Mouse (Mus musculus): ENCODE measurements at regions not wholly inside any gene's neighbourhood (a gene's known extent, or its start where the extent isn't known, plus 50 kb on each side); places are given as distances from the start of the nearest gene placed in this dataset.

DNA sequence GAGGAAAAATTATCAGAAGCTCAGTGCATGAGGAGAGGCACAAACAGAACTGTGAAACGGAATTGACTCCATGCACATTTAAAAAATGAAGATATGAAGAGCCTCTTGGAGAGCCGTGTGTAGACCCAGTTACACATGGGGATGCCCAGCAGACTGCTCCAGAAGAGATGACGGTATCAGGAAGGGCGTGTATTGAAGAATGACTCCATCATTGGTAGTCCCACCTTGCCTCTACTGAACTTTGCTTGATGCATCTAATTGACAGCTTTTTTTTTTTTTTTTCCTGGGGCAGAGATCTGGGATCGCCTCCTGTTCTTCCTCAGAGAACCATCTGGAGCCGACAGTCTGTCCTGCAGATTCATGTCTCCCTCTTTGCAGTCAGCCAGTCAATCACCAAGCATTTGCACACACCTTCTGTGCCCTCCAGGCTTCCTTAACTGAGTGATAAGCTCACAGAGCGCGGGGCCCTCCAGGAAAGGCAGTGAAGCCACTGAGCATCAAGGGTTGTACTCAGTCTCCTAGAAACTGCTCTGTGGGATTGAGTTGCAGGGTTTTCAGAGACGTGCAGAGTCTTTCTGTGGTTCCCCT, 57.6 kb upstream of the D1Pas1 start:
- in situ Hi-C loops (cut with MboI; ENCODE audit: low sequenced_read_pairs), result no loop called here

GRCm38 (mm10) chr1:186909073-186909472, 58.1 kb upstream of the D1Pas1 start:
- in situ Hi-C loops (cut with MboI; ENCODE audit: low sequenced_read_pairs), result no loop called here

GRCm38 (mm10) chr1:186907409-186908170, 59.6 kb upstream of the D1Pas1 start:
- in situ Hi-C loops (cut with MboI; ENCODE audit: low sequenced_read_pairs), result no loop called here

GRCm38 (mm10) chr1:186905942-186906341, 61.3 kb upstream of the D1Pas1 start:
- in situ Hi-C loops (cut with MboI; ENCODE audit: low sequenced_read_pairs), result no loop called here

- in situ Hi-C loops (cut with MboI; ENCODE audit: low sequenced_read_pairs), result no loop called here
These were observed 65.7 kb upstream of the D1Pas1 start for GRCm38 (mm10) chr1:186901548-186901947.

- in situ Hi-C loops (cut with MboI; ENCODE audit: low sequenced_read_pairs), result no loop called here
These were observed 69.0 kb upstream of the D1Pas1 start for GRCm38 (mm10) chr1:186898203-186898602.

DNA sequence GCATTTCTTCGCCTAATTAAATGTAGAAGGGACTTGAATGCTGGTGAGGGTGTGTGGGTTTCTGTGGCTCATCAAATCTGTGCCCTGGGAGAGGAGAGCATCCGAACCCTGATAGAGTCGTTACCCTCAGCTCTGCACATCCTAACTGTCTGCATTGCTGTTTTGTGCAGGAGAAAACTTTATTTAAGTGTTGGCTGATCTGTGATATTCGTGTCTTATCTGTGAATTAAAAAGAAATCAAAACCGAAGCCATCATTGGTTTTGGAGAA, 77.7 kb upstream of the D1Pas1 start:
- in situ Hi-C loops (cut with MboI; ENCODE audit: low sequenced_read_pairs), result no loop called here

DNA sequence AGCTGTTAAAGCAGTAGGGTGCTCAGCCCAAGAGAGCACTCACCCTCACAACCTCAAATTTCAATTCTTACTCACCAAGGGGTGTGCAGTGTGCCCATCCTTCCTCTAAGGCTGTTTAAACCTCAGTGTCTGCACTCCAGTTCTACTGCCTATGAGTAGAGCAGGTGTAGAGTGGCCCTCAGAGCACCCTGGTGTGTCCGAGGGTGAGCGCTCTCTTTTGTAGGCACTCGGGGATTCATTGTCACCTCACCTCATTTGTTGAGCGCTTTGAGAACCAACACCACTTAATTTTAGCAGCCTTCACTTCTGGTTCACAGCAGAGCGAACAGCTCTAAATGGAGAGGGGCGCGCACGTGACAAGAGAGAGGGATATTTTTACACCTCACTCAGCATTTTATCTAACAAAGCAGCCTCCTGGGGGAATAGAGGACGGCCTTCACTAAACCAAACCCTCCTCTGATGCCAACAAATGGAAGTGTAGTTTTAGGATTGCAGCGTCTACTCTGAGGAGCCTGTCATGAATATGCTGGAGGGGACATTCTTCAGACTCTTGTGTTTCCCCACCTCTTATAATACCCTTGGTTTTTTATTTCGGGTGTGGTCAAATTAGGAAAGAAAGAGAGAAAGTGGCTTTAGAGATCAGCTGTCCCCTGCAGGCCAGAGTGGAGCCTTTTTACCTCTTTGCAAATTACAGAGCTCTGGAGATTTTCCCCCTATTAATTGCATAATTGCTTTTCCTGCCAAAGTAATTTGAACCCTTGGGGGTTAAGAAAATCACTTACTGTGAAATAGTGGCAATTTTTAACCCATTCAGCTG, 78.2 kb upstream of the D1Pas1 start:
- in situ Hi-C loops (cut with MboI; ENCODE audit: low sequenced_read_pairs), result no loop called here

DNA sequence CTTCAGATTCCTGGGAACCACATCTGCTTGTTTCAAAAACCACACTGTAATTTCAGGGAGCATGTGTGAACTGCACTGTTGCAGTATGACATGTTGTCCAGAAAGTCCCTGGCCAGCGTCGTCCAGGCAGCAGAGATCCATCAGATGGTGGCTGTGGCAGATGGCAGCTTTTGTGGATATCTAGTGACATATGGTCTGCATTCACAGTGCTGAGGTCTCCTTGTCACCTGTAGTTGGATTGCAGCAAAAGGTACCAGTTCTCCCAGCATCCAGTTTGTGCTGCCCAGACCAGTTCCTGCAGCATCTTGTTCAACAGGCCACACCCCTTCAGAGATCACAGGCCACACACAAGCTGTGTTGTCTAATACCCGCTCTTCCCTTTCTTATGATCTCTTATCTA, 80.1 kb upstream of the D1Pas1 start:
- in situ Hi-C loops (cut with MboI; ENCODE audit: low sequenced_read_pairs), result no loop called here

DNA sequence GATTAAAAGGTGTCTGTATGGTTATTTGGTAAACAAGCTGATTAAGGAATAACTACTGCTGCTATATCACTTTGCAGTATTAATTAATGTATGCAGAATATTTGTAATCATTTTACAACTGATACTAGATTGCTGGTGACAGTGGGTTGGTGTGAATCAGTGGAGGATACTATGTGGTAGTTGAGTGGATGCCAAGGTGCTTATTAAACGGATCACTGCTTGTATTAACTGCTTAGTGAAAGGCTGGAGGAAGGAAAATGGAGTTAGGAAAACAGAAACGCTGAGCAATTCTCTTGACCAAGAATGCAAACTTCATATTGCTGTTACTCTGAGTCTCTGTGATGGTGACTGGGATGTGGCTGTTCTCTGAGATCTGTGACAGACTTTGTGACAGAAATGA, 86.8 kb upstream of the D1Pas1 start:
- in situ Hi-C loops (cut with MboI; ENCODE audit: low sequenced_read_pairs), result no loop called here

- in situ Hi-C loops (cut with MboI; ENCODE audit: low sequenced_read_pairs), result no loop called here
These were observed 106.4 kb upstream of the D1Pas1 start for GRCm38 (mm10) chr1:186860608-186861444.

- in situ Hi-C loops (cut with MboI; ENCODE audit: low sequenced_read_pairs), result no loop called here
These were observed 108.9 kb upstream of the D1Pas1 start for GRCm38 (mm10) chr1:186858285-186858684.

GRCm38 (mm10) chr1:186855474-186856036, 106.4 kb upstream of the Rrp15 start:
- in situ Hi-C loops (cut with MboI; ENCODE audit: low sequenced_read_pairs), result no loop called here

GRCm38 (mm10) chr1:186845256-186845655, 96.1 kb upstream of the Rrp15 start:
- in situ Hi-C loops (cut with MboI; ENCODE audit: low sequenced_read_pairs), result loop anchor here (25.0 kb wide), 1 partner anchor 292 kb away; no protein-coding TSS in a partner anchor

- in situ Hi-C loops (cut with MboI; ENCODE audit: low sequenced_read_pairs), result loop anchor here (25.0 kb wide), 1 partner anchor 303 kb away; no protein-coding TSS in a partner anchor
These were observed 85.0 kb upstream of the Rrp15 start for GRCm38 (mm10) chr1:186833896-186834800.

DNA sequence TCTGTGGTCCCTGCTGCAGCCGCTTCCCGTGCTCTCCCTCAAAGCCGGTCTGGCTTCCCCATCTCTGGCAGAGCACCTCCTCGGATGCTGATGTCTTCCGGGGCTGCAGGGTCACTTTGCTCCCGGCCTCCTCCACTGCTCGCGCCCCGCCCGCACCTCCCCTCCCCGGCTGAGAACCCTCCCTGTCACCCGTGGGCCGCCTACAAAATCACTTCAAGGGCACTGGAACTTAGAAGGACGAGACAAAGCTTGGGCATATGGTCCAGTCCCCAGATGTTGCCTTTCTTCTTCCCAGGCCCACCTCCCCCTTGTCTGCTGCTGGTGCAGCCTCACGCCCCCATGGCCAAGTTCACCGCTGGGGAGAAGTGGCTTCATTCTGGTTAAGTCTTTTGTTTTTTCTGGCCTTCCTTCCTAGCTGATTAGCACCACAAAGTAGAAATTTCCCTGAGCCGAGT, 84.3 kb upstream of the Rrp15 start:
- in situ Hi-C loops (cut with MboI; ENCODE audit: low sequenced_read_pairs), result loop anchor here (25.0 kb wide), 1 partner anchor 304 kb away; no protein-coding TSS in a partner anchor

GRCm38 (mm10) chr1:186827773-186828172, 78.6 kb upstream of the Rrp15 start:
- in situ Hi-C loops (cut with MboI; ENCODE audit: low sequenced_read_pairs), result loop anchor here (25.0 kb wide), 1 partner anchor 310 kb away; no protein-coding TSS in a partner anchor

DNA sequence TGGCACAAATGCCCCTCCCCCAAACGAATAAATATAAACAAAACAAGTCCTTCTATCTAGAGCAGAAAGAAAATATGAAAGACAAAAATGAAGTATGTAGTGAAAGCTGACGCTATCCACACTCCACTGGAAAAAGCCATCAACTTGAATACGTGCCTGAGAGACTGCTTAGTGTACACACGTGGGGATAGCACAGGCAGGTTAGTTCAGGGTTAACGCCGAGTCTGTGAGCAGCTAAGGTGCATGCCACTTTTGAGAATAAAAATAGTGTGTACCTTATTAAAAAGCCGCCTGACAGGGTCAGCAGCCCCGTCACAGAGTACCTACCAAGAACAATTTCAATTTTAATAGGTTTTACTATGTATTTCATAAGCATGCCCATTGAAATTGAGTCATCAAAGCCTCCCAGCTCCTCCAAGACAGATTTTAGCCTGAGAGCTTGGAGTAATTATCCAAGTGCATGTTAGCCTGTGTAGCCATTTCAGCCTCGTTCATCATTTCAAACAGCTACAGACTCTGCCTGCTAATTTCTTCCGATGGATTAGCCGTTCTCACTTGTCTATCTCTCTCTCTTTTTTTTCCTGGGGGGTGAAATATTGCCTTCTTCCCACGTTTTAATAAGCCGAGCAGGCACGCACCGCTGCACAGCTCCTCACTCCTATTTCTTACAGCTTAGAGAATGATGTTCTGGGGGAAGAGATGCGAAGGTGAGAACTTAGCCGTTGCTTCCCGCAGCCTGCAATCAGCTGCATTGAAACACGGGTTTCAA, 59.2 kb upstream of the Rrp15 start:
- in situ Hi-C loops (cut with MboI; ENCODE audit: low sequenced_read_pairs), result no loop called here

DNA sequence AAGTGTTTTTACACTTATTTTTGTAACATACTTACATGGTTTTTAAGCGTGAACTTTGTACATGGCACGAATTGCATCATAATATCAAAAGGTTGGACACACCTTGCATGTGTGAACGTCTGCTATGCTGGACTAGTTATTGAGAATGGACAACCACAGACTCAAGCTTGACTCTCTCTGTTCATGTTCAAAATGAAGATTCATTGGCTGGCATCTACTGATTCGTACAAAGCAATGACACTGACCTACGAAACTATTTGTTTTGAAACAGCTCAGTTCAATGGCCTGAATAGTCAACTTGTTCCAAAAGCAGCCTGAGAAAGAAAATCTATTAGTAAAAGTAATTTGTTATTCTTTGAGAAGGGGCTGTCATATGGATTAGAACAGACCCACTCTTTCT, 55.3 kb upstream of the Rrp15 start:
- in situ Hi-C loops (cut with MboI; ENCODE audit: low sequenced_read_pairs), result no loop called here
